Mouse (Mus musculus): ENCODE data around the gene Csf3.
"Not testable (repeated sequence)": the region's sequence is repeated elsewhere in the genome, so short reads cannot be mapped to it uniquely, and the experiment has no call there.

Csf3 gene

DNA sequence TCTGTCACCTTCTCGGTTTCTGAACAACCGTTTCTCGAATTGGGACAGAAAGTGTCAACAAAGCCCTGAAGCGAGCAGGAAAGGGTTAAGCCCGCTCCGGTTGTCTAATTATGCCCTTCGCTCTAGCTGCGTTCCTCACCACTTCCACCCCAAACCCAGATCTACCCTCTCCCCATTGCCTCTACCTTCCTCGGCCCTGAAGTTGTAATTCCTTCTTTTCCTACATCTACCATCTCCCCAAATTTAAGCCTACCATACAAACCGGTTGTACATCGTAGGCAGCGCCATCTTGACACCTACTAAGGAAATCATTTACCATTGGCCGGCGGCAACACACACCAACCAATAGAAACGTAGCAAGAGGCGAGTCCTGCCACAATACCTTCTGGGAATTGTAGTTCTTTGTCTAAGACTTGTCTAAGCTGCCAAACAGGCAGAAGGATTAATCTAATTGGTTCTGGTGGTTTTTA, 28.1 kb downstream of the Csf3 start, which contains the start of gene Med24:
Med24 (minus strand) TSS at position 317 of the 470 bp plus-strand sequence.
- peak; percentile 89 to 94 for DNase-seq (ENCODE audit: low spot score in 2 of 2)

DNA sequence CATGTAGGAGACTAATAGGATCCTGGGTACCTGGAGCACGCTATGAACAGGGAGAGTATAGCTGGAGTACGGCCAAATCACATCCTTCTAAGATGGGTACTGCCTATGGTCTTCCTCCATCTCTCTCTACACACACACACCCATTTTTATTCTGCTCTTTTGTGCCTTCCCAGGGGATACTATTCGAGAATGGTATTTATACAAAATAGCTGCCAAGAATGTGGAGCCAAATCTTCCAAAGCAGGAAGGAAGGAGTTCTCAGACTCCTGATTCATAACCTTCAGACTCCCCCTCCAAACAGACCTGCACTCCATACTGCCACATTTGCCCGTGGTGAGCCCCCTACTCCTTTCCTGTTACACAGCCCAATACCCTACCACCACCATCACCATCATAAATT, 29.7 kb downstream of the Csf3 start:
- no peak for DNase-seq (ENCODE audit: low spot score in 2 of 2)

- DNase-seq (ENCODE audit: low spot score in 2 of 2): peak in 1 of 2 experiments; percentile 81
These were observed 30.1 kb downstream of the Csf3 start for GRCm38 (mm10) chr11:98731134-98731533.

GRCm38 (mm10) chr11:98734020-98734419, 33.0 kb downstream of the Csf3 start:
- DNase-seq (ENCODE audit: low spot score in 2 of 2): no peak

GRCm38 (mm10) chr11:98735111-98735510, 34.0 kb downstream of the Csf3 start:
- DNase-seq (ENCODE audit: low spot score in 2 of 2): no peak

- DNase-seq (ENCODE audit: low spot score in 2 of 2): no peak
These were observed 35.1 kb downstream of the Csf3 start for GRCm38 (mm10) chr11:98736176-98736575.

DNA sequence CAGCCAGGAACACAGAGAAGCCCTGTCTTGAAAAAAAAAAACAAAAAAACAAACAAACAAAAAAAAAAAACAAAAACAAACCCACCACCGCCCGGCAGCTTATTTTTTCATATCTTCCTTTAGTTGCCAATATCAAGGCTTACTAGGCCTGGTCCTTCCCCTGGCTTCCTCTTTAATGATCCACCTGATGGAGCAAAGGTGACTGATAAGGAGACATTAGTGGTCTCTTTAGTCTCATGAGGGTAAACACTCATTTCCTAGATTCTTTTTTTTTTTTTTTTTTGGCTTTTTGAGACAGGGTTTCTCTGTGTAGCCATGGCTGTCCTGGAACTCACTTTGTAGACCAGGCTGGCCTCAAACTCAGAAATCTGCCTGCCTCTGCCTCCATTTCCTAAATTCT, 36.2 kb downstream of the Csf3 start:
- DNase-seq (ENCODE audit: low spot score in 2 of 2): not testable (repeated sequence)

GRCm38 (mm10) chr11:98738428-98738911, 37.4 kb downstream of the Csf3 start:
- DNase-seq (ENCODE audit: low spot score in 2 of 2): peak in 1 of 2 experiments; percentile 70

DNA sequence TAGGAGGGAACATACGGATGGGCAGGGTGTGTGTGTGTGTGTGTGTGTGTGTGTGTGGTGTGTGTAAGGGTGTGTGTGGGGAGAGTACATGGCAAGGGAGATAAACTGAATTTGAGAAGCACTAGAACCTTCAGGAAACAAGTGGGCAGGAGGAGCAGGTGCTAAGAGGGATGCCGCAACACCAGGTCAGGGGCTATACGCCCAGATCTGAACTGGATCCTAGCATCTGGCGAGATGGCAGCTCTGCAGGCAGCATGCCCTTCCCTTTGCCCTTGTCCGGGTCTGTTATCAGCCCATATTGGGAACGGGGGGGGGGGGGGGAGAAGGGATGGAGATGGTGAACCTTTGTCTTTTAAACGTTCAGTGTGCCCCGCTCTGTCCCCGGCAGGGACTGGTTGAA, 37.9 kb downstream of the Csf3 start:
- no peak for DNase-seq (ENCODE audit: low spot score in 2 of 2)

DNA sequence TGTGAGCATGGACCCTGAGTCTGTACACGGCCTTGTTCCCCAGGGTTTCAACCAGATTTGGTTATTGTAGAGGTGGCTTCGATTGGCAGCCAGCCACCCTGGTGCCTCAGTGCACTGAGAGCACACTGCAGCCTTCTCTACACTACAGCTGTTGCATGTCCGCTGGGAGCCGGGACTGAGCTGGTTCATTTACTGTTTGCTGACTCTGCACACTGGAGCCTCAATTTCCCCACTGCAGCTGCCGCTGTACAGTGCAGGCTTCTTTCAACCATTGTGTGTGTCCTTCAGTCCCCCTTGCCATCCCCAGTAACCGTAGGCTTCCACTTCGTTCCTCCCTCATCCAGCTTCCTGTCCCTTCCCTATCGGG, 38.9 kb downstream of the Csf3 start:
- DNase-seq (ENCODE audit: low spot score in 2 of 2): no peak

GRCm38 (mm10) chr11:98740393-98741050, 39.5 kb downstream of the Csf3 start, which contains the start of gene Thra:
Gene Thra, plus strand, starts transcription at chr11:98740638.
- no peak for DNase-seq (ENCODE audit: low spot score in 2 of 2)

- DNase-seq (ENCODE audit: low spot score in 2 of 2): no peak
These were observed 40.1 kb downstream of the Csf3 start for GRCm38 (mm10) chr11:98741051-98741620.

DNA sequence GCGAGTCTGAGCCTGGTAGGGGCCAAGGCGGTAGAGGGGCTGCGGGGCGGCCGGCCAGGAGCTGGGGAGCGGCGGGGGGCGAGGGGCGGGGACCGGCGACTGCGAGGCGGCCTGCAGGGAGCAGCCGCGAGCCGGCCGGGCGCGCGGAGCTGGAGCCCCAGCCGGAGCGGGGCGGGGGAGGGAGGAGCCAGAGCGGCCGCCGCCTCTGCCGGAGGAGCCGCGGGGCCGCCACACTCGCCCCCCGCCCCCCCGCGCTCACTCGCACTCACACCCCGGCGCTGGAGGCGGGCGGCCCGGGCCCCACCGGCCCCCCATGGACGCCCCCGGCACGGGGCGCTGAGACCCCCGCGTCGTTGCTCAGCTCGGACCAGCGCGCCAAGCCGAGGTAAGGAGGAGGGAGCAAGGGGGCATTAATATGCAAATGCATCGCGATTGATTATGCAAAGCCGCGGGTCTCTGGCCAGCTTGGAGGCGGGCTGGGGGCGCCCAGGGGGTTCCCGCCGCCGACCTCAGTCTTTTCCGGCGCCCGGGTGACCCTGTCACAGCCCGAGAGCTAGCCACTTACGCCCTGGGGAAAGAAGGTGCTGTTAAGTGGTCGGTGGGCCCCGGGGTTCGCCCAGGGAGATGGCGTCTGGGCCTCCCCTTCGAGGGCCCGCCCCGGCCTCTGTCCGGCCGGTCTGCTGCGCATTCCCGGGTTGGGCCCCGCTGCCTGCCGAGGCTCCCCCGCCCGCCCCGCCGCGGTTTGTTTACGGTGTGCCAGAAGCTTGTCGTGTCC, 40.7 kb downstream of the Csf3 start:
- no peak for DNase-seq (ENCODE audit: low spot score in 2 of 2)

DNA sequence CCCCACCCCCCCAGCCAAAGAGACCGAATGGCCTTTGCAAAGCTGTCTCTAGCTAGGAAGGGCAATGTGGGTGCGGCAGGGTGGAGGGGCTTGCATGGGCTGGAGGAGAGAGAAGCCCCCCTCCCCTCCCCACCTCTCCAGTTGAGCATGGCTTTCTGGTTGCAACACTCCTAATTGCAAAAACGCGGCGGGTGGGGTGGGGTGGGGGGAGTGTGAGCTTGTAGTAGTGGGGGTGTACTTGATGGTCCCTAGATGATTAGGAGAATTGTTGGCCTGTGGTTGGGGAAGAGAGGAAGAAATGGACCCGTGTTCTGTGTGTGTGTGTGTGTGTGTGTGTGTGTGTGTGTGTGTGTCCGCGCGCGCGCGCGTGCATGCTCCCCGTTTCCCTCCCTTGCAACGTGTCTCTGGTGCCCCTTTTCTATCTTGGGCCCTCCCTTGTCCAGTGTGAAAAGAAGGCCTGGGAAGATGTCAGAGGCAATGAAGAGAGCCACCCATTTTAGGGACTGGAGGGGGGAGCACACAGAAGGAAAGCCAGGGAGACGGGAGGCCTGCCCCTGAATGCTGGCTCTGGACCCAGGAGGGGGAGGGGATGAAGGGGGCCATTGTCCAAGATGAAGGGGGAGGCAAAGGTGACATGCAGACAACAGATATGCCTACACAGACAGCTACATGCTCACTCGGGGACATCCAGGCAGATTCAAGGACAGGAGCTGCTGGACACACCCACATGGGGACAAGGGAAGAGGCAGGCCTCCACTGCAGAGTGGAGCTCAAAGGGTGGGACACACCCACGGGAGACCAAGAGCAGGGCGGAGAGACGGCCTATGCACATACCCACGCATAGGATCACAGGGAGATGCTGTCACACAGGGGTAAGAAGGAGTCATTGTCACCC, 41.6 kb downstream of the Csf3 start:
- no peak for DNase-seq (ENCODE audit: low spot score in 2 of 2)

GRCm38 (mm10) chr11:98743655-98744345, 42.7 kb downstream of the Csf3 start:
- no peak for DNase-seq (ENCODE audit: low spot score in 2 of 2)

GRCm38 (mm10) chr11:98744456-98745019, 43.5 kb downstream of the Csf3 start:
- no peak for DNase-seq (ENCODE audit: low spot score in 2 of 2)

DNA sequence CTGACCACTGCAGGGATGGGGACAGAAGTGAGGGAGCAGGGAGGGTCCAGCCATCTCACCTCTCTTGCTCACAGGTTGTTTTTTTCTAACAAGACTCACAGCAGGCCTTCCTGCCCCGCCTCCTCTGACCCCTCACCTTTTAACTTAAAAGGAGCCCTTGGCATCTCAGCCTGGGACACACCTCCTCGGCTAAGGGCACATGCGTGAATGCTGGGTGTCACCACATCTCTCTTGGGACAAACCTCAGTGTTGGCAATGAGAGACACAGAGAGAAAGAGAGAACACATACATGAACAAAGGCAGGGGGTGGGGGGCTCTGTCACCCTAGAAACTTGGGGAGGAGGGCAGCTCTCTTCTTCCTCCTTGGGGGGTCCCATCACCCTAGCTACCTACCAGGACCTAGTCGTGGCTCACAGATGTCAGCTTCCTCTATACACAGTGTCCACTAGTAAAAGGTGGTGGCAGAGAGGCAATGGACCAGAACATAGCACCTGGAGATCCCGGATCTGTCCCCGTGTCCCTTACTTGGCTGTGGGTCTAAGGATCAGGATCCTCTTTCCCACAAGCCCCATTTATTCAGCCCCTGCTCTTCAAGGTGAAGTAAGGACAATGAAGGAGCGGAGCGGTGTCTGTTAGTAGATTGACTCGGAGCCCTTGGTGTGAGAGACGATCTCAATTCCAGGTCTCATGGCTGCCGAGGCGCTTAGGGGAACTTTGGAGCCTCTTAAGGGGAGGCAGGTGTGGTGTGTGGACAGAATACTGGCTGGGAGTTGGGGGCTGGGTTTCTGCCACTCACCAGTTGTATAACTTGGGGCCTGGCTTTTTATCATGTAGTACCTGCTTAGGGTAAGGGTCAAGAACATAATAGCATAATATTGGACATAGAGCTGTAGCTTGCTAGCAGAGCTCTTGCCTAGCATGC, 45.1 kb downstream of the Csf3 start:
- DNase-seq (ENCODE audit: low spot score in 2 of 2): no peak

DNA sequence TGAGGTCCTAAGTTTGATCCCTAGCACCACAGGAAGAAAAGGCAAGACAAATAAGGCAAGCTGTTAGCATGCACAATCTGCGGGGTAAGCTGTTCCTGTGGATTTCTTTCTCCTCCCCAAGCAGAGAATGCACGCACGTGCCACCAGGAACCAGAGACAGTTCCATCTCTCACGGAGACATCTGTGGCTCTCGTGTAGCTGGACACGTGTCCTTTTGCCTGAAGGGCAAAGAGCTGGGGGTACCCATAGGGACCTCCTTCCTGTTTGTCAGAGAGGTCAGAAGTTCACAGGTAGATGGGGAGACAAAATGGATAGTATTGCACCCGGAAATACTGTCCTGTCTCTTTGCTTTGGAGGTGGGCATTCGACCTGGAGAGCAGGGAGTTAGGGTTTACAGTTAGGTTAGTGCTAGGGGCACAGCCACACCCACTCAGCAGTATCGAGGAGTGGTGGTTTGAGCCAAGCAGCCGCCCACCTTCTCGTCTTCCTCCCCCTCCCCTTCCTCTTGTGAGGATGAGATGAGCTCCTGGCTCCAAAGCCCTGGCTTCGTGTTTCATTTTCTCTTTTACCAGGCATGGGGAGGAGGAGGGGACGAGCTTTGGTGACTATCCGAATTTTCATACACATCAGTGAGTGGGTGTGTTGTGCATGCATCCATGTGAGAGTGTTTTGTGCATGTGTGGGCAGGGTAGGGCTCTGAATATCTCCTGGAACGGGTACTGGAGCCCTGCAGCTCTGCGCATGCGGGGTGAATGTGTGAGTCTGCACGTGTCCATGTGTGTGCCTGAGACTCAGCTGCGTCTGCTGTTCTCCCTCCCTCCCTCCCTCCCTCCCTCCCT, 46.0 kb downstream of the Csf3 start:
- DNase-seq (ENCODE audit: low spot score in 2 of 2): peak; percentile 97

All from right cerebral cortex, postnatal 36 days (tissue).